Mouse (Mus musculus) heart, postnatal 0 days (tissue): ENCODE results near the gene Sema7a. TPM values are rescaled to one million over a fixed set of nuclear protein-coding genes. Genes with fewer than 3 reads are reported as not detected.

Experiments
- ATAC-seq: fragments of 200-750 bp; cut with Nextera tagmentation; 2 replicates; pipeline ENCODE4 v1.8.0; 2017; ENCODE audit warnings: low read depth, moderate number of reproducible peaks, moderate library complexity; ENCODE audit not compliant: insufficient read depth
- DNase-seq: peaks from one replicate; pipeline ENCODE4 v3.0.0-alpha.2; 2016; ENCODE audit warnings: low spot score
- H3K27ac ChIP-seq: fragments of 300-500 bp; sonication (generic); 2 replicates; pipeline ENCODE4 v1.5.1; 2014; ENCODE audit warnings: low read depth, mild to moderate bottlenecking
- H3K27me3 ChIP-seq: fragments of 300-500 bp; sonication (generic); 2 replicates; pipeline ENCODE4 v1.6.1; 2014; ENCODE audit warnings: low read length, mixed read lengths; ENCODE audit not compliant: control insufficient read depth, insufficient read depth
- H3K36me3 ChIP-seq: fragments of 300-500 bp; sonication (generic); replicated peaks from 2 replicates; pipeline ENCODE4 v1.6.1; 2014; ENCODE audit warnings: low read length, mixed read lengths; ENCODE audit not compliant: control insufficient read depth, insufficient read depth
- H3K4me1 ChIP-seq: fragments of 300-500 bp; sonication (generic); 2 replicates; pipeline ENCODE4 v1.6.1; 2014; ENCODE audit warnings: antibody characterized with exemption; ENCODE audit not compliant: control insufficient read depth, insufficient read depth
- H3K4me2 ChIP-seq: fragments of 300-500 bp; sonication (generic); 2 replicates; pipeline ENCODE4 v1.6.1; 2014; ENCODE audit warnings: low read depth, mild to moderate bottlenecking, low read length, moderate library complexity
- H3K4me3 ChIP-seq: fragments of 300-500 bp; sonication (generic); 2 replicates; pipeline ENCODE4 v1.5.1; 2014; ENCODE audit warnings: low read depth, low read length
- H3K9ac ChIP-seq: fragments of 300-500 bp; sonication (generic); replicated peaks from 2 replicates; pipeline ENCODE4 v1.6.1; 2014; ENCODE audit warnings: low read depth, low read length, mixed read lengths
- H3K9me3 ChIP-seq: fragments of 300-500 bp; sonication (generic); replicated peaks from 2 replicates; pipeline ENCODE4 v1.6.1; 2016; ENCODE audit warnings: low read length; ENCODE audit not compliant: control insufficient read depth
- CTCF ChIP-seq: IDR thresholded peaks from 2 replicates; pipeline ENCODE4 v1.5.1; 2016; ENCODE audit warnings: antibody characterized with exemption, control low read depth, low read depth
- EP300 ChIP-seq: IDR thresholded peaks from 2 replicates; pipeline ENCODE4 v1.6.1; 2016; ENCODE audit warnings: antibody characterized with exemption, low read depth
- WGBS: fragments of 180-500 bp; shearing (Covaris S2); extraction: QIAGEN DNeasy Blood & Tissue Kit; methylation state at CpG from one replicate; pipeline ENCODE4 v1.1.7; 2014; 5-methylcytosine and 5-hydroxymethylcytosine counted together
- polyA plus RNA-seq: library from polyadenylated mRNA; unstranded; fragments of >200 nt; fragmentation: Nextera tagmentation; extraction: Ambion mirVana; gene quantifications from 2 replicates; pipeline ENCODE4 v1.2.1, GENCODE M21; 2015
- total RNA-seq: library from RNA; depleted of rRNA; stranded (reverse); fragments of >200 nt; gene quantifications from 2 replicates; pipeline ENCODE4 v1.2.3, GENCODE M21; 2014; ENCODE audit warnings: low replicate concordance; rRNA removed

Sema7a gene
- total and polyA plus RNA-seq, 2 experiments from 2014 or later, result 1.2 to 16.8 TPM

- H3K27ac ChIP-seq, result peak overlapping the region; percentile 34; the same call in 1 of the 2 replicates
- H3K4me2 ChIP-seq, result no peak overlapping the region; the same call in 1 of the 2 replicates
Observed at GRCm38 (mm10) chr9:58009588-58009987, 69.7 kb downstream of the Sema7a start.

GRCm38 (mm10) chr9:58011027-58011426 is 71.1 kb downstream of the Sema7a start:
- no peak overlapping the region for H3K9ac ChIP-seq
- WGBS, result 58% methylated on average over 7 of the region's 7 CpGs
- no peak overlapping the region for H3K27ac ChIP-seq
- no peak for TF ChIP-seq CTCF
- H3K9me3 ChIP-seq, result no peaks in the 10 kb centered on the region
- no peak overlapping the region for H3K4me3 ChIP-seq
- no peaks in the 10 kb centered on the region for H3K36me3 ChIP-seq
- ATAC-seq (no peak), DNase-seq (no peak)
- no peak overlapping the region for H3K4me2 ChIP-seq
- peaks cover 12% of the 10 kb centered on the region; the same call in 1 of the 2 replicates for H3K4me1 ChIP-seq
- no peaks in the 10 kb centered on the region for H3K27me3 ChIP-seq

More at GRCm38 (mm10) chr9:58009588-58009987, 69.7 kb downstream of the Sema7a start:
- TF ChIP-seq CTCF (no peak), EP300 (no peak)
- Histone ChIP-seq H3K4me3 (no peak overlapping the region), H3K9ac (no peak overlapping the region), H3K9me3 (no peaks in the 10 kb centered on the region), H3K36me3 (no peaks in the 10 kb centered on the region), H3K27me3 (no peaks in the 10 kb centered on the region), H3K4me1 (peaks cover 12% of the 10 kb centered on the region; the same call in 1 of the 2 replicates)
- DNase-seq, result no peak
- WGBS, result 50% methylated on average over 3 of the region's 3 CpGs
- no peak for ATAC-seq

GRCm38 (mm10) chr9:58011552-58011951 is 71.6 kb downstream of the Sema7a start:
- no peaks in the 10 kb centered on the region for H3K36me3 ChIP-seq
- no peak overlapping the region for H3K27ac ChIP-seq
- no peaks in the 10 kb centered on the region for H3K9me3 ChIP-seq
- ATAC-seq (no peak), DNase-seq (no peak)
- H3K9ac ChIP-seq, result no peak overlapping the region
- H3K4me2 ChIP-seq, result no peak overlapping the region
- TF ChIP-seq CTCF (no peak), EP300 (no peak)
- H3K27me3 ChIP-seq, result no peaks in the 10 kb centered on the region
- WGBS, result 76% methylated on average over 8 of the region's 8 CpGs
- H3K4me3 ChIP-seq, result no peak overlapping the region
- peaks cover 12% of the 10 kb centered on the region; the same call in 1 of the 2 replicates for H3K4me1 ChIP-seq

Other genes starting within 250 kb of the Sema7a start
- gene Edc3, start 231.6 kb upstream of the Sema7a start, total RNA-seq, result 3.7 and 4.8 TPM in 2 replicates
- 9.5 and 10.6 TPM in 2 replicates for gene Edc3, start 231.6 kb upstream of the Sema7a start, polyA plus RNA-seq
- 27.5 and 40.8 TPM in 2 replicates for gene Clk3, start 174.3 kb upstream of the Sema7a start, total RNA-seq
- 31.9 and 34.8 TPM in 2 replicates for gene Clk3, start 174.3 kb upstream of the Sema7a start, polyA plus RNA-seq
- 7.3 and 11.1 TPM in 2 replicates for gene Arid3b, start 103.3 kb upstream of the Sema7a start, total RNA-seq
- 4.4 and 5.2 TPM in 2 replicates for gene Arid3b, start 103.3 kb upstream of the Sema7a start, polyA plus RNA-seq
- 94.9 and 132 TPM in 2 replicates for gene Ubl7, start 29.1 kb upstream of the Sema7a start, total RNA-seq
- gene Ubl7, start 29.1 kb upstream of the Sema7a start, polyA plus RNA-seq, result 139 TPM in 2 replicates
- 1.1 and 2.3 TPM in 2 replicates for gene Cyp11a1, start 66.3 kb downstream of the Sema7a start, total RNA-seq
- gene Cyp11a1, start 66.3 kb downstream of the Sema7a start, polyA plus RNA-seq, result 0.90 and 1.3 TPM in 2 replicates
- not detected in 2 replicates for gene Stra6, start 123.7 kb downstream of the Sema7a start, total RNA-seq
- gene Stra6, start 123.7 kb downstream of the Sema7a start, polyA plus RNA-seq, result 0.05 and 0.11 TPM in 2 replicates
- not detected in 2 replicates for gene Ccdc33, start 178.7 kb downstream of the Sema7a start, total RNA-seq
- gene Ccdc33, start 178.7 kb downstream of the Sema7a start, polyA plus RNA-seq, result 0.25 TPM in 1 of 2 replicates, not detected in the other